Mouse (Mus musculus): Measurements from ENCODE around the gene Pgpep1.
A peak's percentile ranks its signal among the peaks of the same experiment; 100 is the strongest.

Gene Pgpep1

DNA sequence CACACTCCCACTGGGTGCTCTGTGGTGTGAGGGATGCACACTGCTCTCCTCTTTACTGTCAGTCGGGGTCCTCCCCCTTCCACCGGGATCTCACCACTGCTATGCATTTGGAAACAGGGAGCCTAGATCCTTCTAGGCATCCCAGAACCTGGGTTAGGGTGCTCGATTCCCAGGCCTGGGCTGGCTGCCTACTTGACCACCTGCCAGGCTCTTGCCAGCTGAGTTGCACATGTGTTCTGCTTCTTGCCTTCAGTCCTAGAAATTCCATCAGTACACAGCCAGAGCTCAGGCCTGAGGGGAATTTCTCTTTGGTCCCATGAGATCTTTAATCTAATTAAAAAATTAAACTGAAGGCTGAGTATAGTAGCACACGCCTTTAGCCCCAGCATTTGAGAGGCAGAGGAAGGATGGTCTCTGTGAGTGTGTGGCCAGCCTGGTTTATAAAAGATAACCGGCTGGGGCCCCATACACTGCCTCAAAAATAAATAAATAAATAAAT lies 29.8 kb upstream of the Pgpep1 start:
- no peak for DNase-seq (ENCODE audit: low spot score)

DNA sequence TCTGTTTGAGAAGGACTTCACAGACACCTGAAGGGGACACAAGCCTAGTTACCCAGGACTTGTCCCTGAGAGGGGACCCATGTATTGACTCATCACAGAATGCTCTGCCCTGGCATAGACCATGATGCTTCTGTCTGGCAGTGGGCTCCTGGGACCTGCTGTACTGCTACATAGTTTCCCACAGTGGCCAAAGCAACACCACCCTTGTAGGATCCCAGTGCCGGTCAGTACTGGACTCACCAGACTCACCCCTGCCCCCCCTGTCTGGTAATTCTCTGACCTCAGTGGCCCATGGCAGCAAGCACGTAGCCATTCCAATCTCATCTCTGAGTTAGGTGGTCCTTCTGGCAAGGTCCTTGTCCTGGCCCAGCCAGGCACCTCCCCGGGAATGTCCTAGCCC lies 27.9 kb upstream of the Pgpep1 start:
- DNase-seq (ENCODE audit: low spot score), result no peak

DNA sequence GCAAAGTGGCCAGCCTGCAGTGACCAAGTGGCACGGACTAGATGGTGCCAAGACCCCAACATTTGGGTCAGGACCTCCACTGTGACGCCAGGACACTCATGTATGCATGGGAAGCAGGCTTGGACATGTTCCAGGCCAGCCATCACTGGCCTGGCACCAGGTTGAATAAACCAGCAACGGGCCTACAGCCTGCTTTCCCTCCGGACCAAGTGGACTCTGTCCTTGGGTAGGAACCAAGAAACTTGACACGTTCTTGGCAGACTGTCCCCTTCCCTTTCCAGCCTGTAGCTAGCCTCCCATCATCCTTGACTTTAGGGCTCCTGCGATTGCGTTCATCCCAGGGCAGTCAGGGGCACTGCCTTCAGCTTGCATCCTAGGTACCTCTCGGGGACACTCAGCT lies 27.4 kb upstream of the Pgpep1 start:
- DNase-seq (ENCODE audit: low spot score), result peak; percentile 71

GRCm38 (mm10) chr8:70684291-70684690 lies 24.1 kb upstream of the Pgpep1 start:
- no peak for DNase-seq (ENCODE audit: low spot score)

GRCm38 (mm10) chr8:70682692-70683091 lies 22.5 kb upstream of the Pgpep1 start:
- DNase-seq (ENCODE audit: low spot score), result no peak

DNA sequence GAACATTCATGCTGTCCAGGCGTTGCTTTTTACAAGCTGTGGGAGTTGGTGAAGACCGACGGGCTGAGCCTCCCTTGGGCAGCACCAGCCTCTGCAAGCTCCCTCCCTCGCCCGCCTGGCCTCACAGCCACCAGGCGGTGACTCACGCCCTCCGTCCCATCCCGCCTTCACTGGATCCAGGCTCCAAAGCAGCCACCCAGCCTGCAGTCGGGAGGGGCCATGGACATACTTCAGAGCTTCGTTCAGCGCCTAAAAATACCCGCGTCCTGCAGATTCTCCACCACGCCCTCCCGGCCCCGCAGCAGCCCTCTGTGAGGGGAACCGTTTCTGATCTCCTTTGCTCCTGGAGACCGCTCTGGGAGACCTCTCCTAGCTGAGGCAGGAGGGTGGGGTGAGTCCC lies 22.0 kb upstream of the Pgpep1 start:
- DNase-seq (ENCODE audit: low spot score), result no peak

GRCm38 (mm10) chr8:70681410-70681809 lies 21.2 kb upstream of the Pgpep1 start:
- no peak for DNase-seq (ENCODE audit: low spot score)

DNA sequence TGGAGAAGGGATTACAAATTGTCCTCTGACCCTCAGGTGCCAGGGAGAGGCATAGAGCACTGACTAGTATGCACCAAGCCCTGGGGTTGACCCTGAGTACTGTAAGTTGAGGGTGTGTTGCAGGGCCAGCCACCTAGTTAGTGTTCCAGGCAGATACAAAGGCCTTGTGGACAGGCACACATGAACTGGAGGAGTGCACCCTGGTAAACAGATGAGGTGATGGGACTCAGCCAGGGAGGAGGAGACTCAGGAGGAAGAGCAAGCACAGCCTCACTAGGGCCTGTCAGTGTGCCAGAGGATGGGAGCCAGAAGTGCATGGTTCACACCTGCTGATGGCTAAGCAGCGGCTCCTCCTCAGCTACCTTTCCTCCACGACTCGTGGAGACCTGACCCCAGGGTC lies 19.9 kb upstream of the Pgpep1 start:
- no peak for DNase-seq (ENCODE audit: low spot score)

- DNase-seq (ENCODE audit: low spot score), result no peak
Measured at GRCm38 (mm10) chr8:70679404-70679803, 19.2 kb upstream of the Pgpep1 start.

- no peak for DNase-seq (ENCODE audit: low spot score)
Measured at GRCm38 (mm10) chr8:70678679-70679078, 18.5 kb upstream of the Pgpep1 start.

- DNase-seq (ENCODE audit: low spot score), result no peak
Measured at GRCm38 (mm10) chr8:70677451-70678080, 17.4 kb upstream of the Pgpep1 start.

DNA sequence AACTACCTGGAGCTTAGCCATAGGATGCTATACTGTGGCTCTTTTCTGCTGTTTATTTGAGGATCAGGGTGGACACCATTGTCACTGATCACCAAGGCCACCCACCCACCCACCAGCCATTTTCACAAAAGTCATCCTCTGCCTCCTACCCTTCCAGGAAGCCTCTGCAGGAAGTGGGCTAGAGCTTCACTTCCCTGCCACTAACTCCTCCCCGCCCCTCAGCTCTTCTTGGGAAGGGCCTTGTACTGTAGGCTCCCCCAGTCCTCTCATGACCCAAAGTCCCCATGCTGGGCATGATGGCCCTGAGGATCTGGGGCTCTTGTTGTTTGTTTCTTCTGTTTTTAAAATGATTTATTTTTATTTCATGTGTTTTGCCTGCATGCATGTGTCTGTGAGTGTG lies 15.1 kb upstream of the Pgpep1 start:
- no peak for DNase-seq (ENCODE audit: low spot score)

- no peak for DNase-seq (ENCODE audit: low spot score)
Measured at GRCm38 (mm10) chr8:70674716-70675115, 14.5 kb upstream of the Pgpep1 start.

GRCm38 (mm10) chr8:70674109-70674508 lies 13.9 kb upstream of the Pgpep1 start:
- DNase-seq (ENCODE audit: low spot score), result no peak

- peak; percentile 98 for DNase-seq (ENCODE audit: low spot score)
Measured at GRCm38 (mm10) chr8:70673079-70673856, 13.1 kb upstream of the Pgpep1 start, which contains the start of gene Lsm4. Lsm4 (plus strand) TSS chr8:70673248.

DNA sequence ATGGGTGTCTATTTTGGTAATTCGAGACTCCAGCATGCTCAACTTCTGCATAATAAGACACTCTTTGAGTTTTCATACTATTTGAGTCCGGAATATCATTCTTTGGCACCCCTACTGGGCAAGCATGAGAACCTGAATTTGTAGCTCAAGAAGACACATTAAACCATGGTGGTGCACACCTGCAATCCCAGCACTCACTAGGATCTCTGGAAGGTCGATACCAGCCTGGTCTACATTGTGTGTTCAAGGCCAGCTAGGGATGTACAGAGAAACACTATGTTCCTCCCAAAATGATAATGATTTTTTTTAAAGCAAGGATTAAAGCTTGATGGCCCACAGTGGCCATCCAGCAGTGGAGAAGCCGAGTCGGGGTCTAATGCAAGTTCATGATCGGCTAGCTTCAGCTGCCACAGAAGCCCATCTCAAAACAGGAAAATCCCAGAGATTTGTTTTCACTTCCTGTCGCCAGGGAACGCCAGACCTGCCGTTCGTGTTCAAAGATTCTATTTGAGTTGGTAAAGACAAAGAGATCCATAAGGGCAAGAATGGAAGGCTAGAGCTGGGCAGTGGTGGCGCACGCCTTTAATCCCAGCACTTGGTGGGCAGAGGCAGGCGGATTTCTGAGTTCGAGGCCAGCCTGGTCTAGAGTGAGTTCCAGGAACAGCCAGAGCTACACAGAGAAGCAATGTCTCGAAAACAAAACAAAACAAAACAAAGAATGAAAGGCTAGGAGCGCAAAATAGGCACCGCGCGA lies 12.3 kb upstream of the Pgpep1 start:
- DNase-seq (ENCODE audit: low spot score), result no peak

DNA sequence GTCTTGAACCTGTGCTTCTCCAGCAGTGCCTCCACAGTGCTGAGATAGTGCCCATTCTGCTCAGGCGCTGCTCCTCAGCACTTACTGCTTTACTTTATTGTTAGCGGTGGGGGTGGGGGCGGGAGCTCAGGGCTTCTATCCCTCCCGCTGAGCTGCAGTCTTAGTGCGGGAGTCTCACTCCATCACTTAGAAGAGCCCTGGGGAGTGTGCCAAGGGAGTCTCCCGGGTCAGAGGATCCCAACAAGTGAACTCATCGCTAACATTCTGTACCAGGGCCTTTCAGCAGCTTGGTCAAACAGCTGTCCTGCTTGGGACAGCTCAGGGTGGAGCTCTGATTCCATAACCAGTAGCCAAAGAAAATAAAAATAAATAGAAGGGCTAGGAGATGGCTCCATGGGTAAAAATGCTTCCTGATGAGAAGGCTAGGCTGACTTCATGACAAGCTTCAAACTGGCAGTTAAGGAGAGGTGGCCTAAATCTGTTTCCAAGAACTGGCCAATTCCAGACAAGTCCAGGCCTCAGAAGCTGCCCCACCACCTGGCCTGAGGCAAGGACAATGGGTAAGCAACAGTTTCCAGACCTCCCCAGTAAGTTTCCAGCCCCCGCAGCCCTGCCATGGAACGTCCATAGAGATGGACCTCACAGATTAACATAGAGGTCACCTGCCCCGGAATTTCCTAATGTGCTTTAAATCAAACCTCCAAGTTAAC lies 11.6 kb upstream of the Pgpep1 start:
- DNase-seq (ENCODE audit: low spot score), result no peak

- DNase-seq (ENCODE audit: low spot score), result no peak
Measured at GRCm38 (mm10) chr8:70667071-70667470, 6.9 kb upstream of the Pgpep1 start.

DNA sequence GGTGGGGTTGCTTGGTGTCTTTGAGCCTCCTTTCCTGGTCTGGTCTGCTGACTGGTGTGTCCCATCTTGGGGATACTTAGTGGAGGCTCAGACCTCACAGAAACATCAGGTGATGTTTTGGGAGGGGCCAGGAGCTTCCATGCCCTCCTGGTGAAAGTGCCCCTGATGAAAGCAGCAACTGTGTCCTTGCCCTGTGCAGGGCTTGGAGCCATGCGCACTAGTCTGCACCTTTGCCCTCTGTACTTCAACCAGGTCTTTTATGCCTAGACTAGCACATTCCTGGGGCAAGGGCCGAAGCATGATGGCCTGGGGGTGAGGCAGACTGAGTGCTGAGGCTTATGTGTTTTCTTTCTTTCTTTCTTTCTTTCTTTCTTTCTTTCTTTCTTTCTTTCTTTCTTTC lies 5.4 kb upstream of the Pgpep1 start:
- no peak for DNase-seq (ENCODE audit: low spot score)

- DNase-seq (ENCODE audit: low spot score), result no peak
Measured at GRCm38 (mm10) chr8:70664631-70665030, 4.4 kb upstream of the Pgpep1 start.

- no peak for DNase-seq (ENCODE audit: low spot score)
Measured at GRCm38 (mm10) chr8:70663691-70664090, 3.5 kb upstream of the Pgpep1 start.

DNA sequence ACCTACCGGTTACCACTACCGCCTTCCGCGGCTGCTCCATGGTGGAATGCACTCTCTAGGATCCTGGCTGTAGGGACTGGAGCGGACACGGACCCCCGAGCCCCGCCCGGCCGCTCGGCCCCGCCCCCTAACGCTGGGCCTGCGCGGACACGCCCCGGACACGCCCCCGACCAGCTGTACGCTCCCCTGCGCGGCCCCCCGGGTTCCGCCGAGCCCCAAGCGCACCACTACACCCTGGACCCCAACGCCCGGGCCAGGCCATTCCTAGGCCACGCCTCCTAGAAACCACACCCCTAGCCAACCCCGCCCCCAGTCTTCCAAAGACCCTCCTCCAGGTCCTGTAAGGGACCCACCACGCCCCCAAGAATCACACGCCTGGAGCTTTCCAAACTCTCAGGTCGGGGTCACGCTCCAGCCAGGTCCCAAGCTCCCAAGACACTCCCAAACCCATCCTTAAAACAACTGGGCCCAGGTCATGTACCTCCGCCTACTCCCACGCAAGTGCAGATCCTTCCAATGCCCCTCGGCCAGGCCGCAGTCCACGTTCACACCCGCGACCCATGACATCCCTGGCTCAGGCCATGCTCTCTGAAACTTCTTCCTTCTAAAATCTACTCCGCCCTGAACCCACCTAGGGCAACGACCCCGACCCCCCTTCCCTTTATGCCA lies 450 bp downstream of the Pgpep1 start:
- DNase-seq (ENCODE audit: low spot score), result peak; percentile 93
